Mouse (Mus musculus) hindbrain, embryonic 14.5 days (tissue): ENCODE data around the gene Pm20d2. TPM values are rescaled to one million over a fixed set of nuclear protein-coding genes. Genes with fewer than 3 reads are reported as not detected.

Source experiments
- ATAC-seq: fragments of 200-750 bp; cut with Nextera tagmentation; 2 replicates; pipeline ENCODE4 v1.8.0; 2017; ENCODE audit warnings: moderate number of reproducible peaks, mild to moderate bottlenecking, moderate TSS enrichment, moderate library complexity; ENCODE audit not compliant: low FRiP score
- DNase-seq: peaks from one replicate; pipeline ENCODE4 v3.0.0-alpha.2; 2015; ENCODE audit warnings: low spot score
- H3K27ac ChIP-seq: fragments of 300-500 bp; sonication (generic); 2 replicates; pipeline ENCODE4 v1.5.1; 2014; ENCODE audit warnings: mild to moderate bottlenecking, moderate library complexity
- H3K27me3 ChIP-seq: fragments of 300-500 bp; sonication (generic); 2 replicates; pipeline ENCODE4 v1.6.1; 2014; ENCODE audit warnings: mild to moderate bottlenecking, low read length, mixed read lengths; ENCODE audit not compliant: control insufficient read depth, insufficient read depth
- H3K36me3 ChIP-seq: fragments of 300-500 bp; sonication (generic); replicated peaks from 2 replicates; pipeline ENCODE4 v1.6.1; 2014; ENCODE audit not compliant: control insufficient read depth, insufficient read depth
- H3K4me1 ChIP-seq: fragments of 300-500 bp; sonication (generic); replicated peaks from 2 replicates; pipeline ENCODE4 v1.6.1; 2014; ENCODE audit warnings: antibody characterized with exemption, low read length, mixed read lengths; ENCODE audit not compliant: control insufficient read depth, insufficient read depth
- H3K4me2 ChIP-seq: fragments of 300-500 bp; sonication (generic); replicated peaks from 2 replicates; pipeline ENCODE4 v1.6.1; 2014; ENCODE audit warnings: mild to moderate bottlenecking, moderate library complexity
- H3K4me3 ChIP-seq: fragments of 300-500 bp; sonication (generic); replicated peaks from 2 replicates; pipeline ENCODE4 v1.5.1; 2014; ENCODE audit warnings: mild to moderate bottlenecking, low read length
- H3K9ac ChIP-seq: fragments of 300-500 bp; sonication (generic); 2 replicates; pipeline ENCODE4 v1.6.1; 2014
- H3K9me3 ChIP-seq: fragments of 300-500 bp; sonication (generic); 2 replicates; pipeline ENCODE4 v1.6.1; 2016; ENCODE audit warnings: low read length; ENCODE audit not compliant: control insufficient read depth
- WGBS: fragments of 180-500 bp; shearing (Covaris S2); extraction: QIAGEN DNeasy Blood & Tissue Kit; methylation state at CpG from one replicate; pipeline ENCODE4 v1.1.7; 2014; 5-methylcytosine and 5-hydroxymethylcytosine counted together
- polyA plus RNA-seq: library from polyadenylated mRNA; unstranded; fragments of >200 nt; fragmentation: Nextera tagmentation; extraction: Ambion mirVana; gene quantifications from 2 replicates; pipeline ENCODE4 v1.2.1, GENCODE M21; 2014

Pm20d2 gene
- polyA plus RNA-seq, 1 experiment from 2014 or later, result 2.3 TPM

GRCm38 (mm10) chr4:33198117-33198516 lies 8.6 kb upstream of the Pm20d2 start:
- Histone ChIP-seq H3K9me3 (no peaks in the 10 kb centered on the region), H3K4me2 (no peak overlapping the region), H3K4me3 (no peak overlapping the region), H3K4me1 (no peaks in the 10 kb centered on the region), H3K36me3 (no peaks in the 10 kb centered on the region), H3K9ac (no peak overlapping the region), H3K27ac (no peak overlapping the region), H3K27me3 (no peaks in the 10 kb centered on the region)
- no peak for DNase-seq
- no peak for ATAC-seq
- 3% methylated on average over 2 of the region's 2 CpGs for WGBS

- H3K9ac ChIP-seq, result peak overlapping the region; percentile 75
- H3K9me3 ChIP-seq, result no peaks in the 10 kb centered on the region
- ATAC-seq (peak; percentile 95), DNase-seq (peak; percentile 86)
- peak overlapping the region; percentile 87 for H3K4me2 ChIP-seq
- peaks cover 5% of the 10 kb centered on the region; the same call in 1 of the 2 replicates for H3K36me3 ChIP-seq
- under 1% methylated on average over 106 of the region's 123 CpGs for WGBS
- peak overlapping the region; percentile 92 for H3K27ac ChIP-seq
- peak overlapping the region; percentile 73 for H3K4me3 ChIP-seq
- 0 out of 2 replicates have a peak, but pooled peaks cover 2% of the 10 kb centered on the region for H3K4me1 ChIP-seq
- no peaks in the 10 kb centered on the region for H3K27me3 ChIP-seq
Observed at GRCm38 (mm10) chr4:33188781-33189734, 479 bp downstream of the Pm20d2 start.

- ATAC-seq, result no peak
- H3K9me3 ChIP-seq, result no peaks in the 10 kb centered on the region
- H3K36me3 ChIP-seq, result peaks cover 5% of the 10 kb centered on the region; the same call in 1 of the 2 replicates
- H3K4me2 ChIP-seq, result peak overlapping the region; percentile 87
- H3K4me3 ChIP-seq, result peak overlapping the region; percentile 73
- H3K27me3 ChIP-seq, result no peaks in the 10 kb centered on the region
- peak; percentile 68 for DNase-seq
- 18% methylated on average over 9 of the region's 9 CpGs for WGBS
- peak overlapping the region; percentile 75 for H3K9ac ChIP-seq
- H3K27ac ChIP-seq, result peak overlapping the region; percentile 92
- H3K4me1 ChIP-seq, result 0 out of 2 replicates have a peak, but pooled peaks cover 2% of the 10 kb centered on the region
Observed at GRCm38 (mm10) chr4:33188164-33188563, 1.4 kb downstream of the Pm20d2 start.

- no peak overlapping the region for H3K9ac ChIP-seq
- H3K4me2 ChIP-seq, result no peak overlapping the region
- H3K27ac ChIP-seq, result no peak overlapping the region
- 79% methylated on average over 5 of the region's 5 CpGs for WGBS
- H3K36me3 ChIP-seq, result peaks cover 40% of the 10 kb centered on the region
- no peaks in the 10 kb centered on the region for H3K27me3 ChIP-seq
- no peak overlapping the region for H3K4me3 ChIP-seq
- DNase-seq (no peak), ATAC-seq (no peak)
- no peaks in the 10 kb centered on the region for H3K4me1 ChIP-seq
- no peaks in the 10 kb centered on the region for H3K9me3 ChIP-seq
Observed at GRCm38 (mm10) chr4:33183477-33183876, 6.1 kb downstream of the Pm20d2 start.

- Histone ChIP-seq H3K9me3 (no peaks in the 10 kb centered on the region), H3K27ac (no peak overlapping the region), H3K36me3 (no peaks in the 10 kb centered on the region), H3K9ac (no peak overlapping the region), H3K27me3 (no peaks in the 10 kb centered on the region), H3K4me2 (no peak overlapping the region), H3K4me3 (no peak overlapping the region), H3K4me1 (no peaks in the 10 kb centered on the region)
- WGBS, result 83% methylated on average over 26 of the region's 26 CpGs
- ATAC-seq (no peak), DNase-seq (no peak)
Observed at GRCm38 (mm10) chr4:33152087-33153038, 37.2 kb downstream of the Pm20d2 start.

GRCm38 (mm10) chr4:33149150-33149549 lies 40.4 kb downstream of the Pm20d2 start:
- Histone ChIP-seq H3K27me3 (no peaks in the 10 kb centered on the region), H3K4me1 (no peaks in the 10 kb centered on the region), H3K9me3 (no peaks in the 10 kb centered on the region), H3K27ac (no peak overlapping the region), H3K4me2 (no peak overlapping the region), H3K9ac (no peak overlapping the region), H3K4me3 (no peak overlapping the region), H3K36me3 (no peaks in the 10 kb centered on the region)
- DNase-seq (no peak), ATAC-seq (no peak)
- 55% methylated on average over 7 of the region's 7 CpGs for WGBS

GRCm38 (mm10) chr4:33147825-33148224 lies 41.7 kb downstream of the Pm20d2 start:
- peak; percentile 76 for DNase-seq
- H3K27ac ChIP-seq, result no peak overlapping the region
- H3K9me3 ChIP-seq, result no peaks in the 10 kb centered on the region
- 23% methylated on average over 2 of the region's 2 CpGs for WGBS
- H3K4me1 ChIP-seq, result no peaks in the 10 kb centered on the region
- no peaks in the 10 kb centered on the region for H3K27me3 ChIP-seq
- no peak overlapping the region for H3K4me3 ChIP-seq
- no peak overlapping the region for H3K4me2 ChIP-seq
- no peak overlapping the region for H3K9ac ChIP-seq
- no peak for ATAC-seq
- no peaks in the 10 kb centered on the region for H3K36me3 ChIP-seq

- H3K4me1 ChIP-seq, result no peaks in the 10 kb centered on the region
- H3K36me3 ChIP-seq, result no peaks in the 10 kb centered on the region
- H3K9me3 ChIP-seq, result no peaks in the 10 kb centered on the region
- H3K4me3 ChIP-seq, result no peak overlapping the region
- H3K9ac ChIP-seq, result no peak overlapping the region
- H3K4me2 ChIP-seq, result peak overlapping the region; percentile 32
- DNase-seq (no peak), ATAC-seq (no peak)
- H3K27ac ChIP-seq, result no peak overlapping the region
- no peaks in the 10 kb centered on the region for H3K27me3 ChIP-seq
- 48% methylated on average over 20 of the region's 20 CpGs for WGBS
Observed at GRCm38 (mm10) chr4:33146679-33147291, 42.8 kb downstream of the Pm20d2 start.
